ENCODE assay signal across 7 mouse cellular contexts in genomic region chr13:62685287-62685648, GRCm38 (mm10).
DNase-seq lines count a peak whose midpoint lies in the region; ATAC-seq and TF ChIP-seq lines count a peak whose summit lies in the region.
"Not testable (repeated sequence)": the region's sequence is repeated elsewhere in the genome, so short reads cannot be mapped to it uniquely, and the experiment has no call there.

No protein-coding gene starts in this region.

- H3K9ac ChIP-seq in forebrain, embryonic 13.5 days: peak overlapping the region; percentile 55; the same call in 1 of the 2 replicates
- peak overlapping the region; percentile 68; the same call in 1 of the 2 replicates for H3K9ac ChIP-seq in heart, embryonic 16.5 days (ENCODE audit: low read length)
- H3K9ac ChIP-seq in intestine, postnatal 0 days (ENCODE audit: low read depth, low read length): not testable (repeated sequence)
- H3K9ac ChIP-seq in limb, embryonic 15.5 days: 0 out of 2 replicates have a peak overlapping the region, but pooled peaks have one; percentile 31
- H3K9ac ChIP-seq in neural tube, embryonic 14.5 days (replicated peaks; ENCODE audit: low read depth, low read length): peak overlapping the region; percentile 21; the same call in 1 of the 2 replicates

- not testable (repeated sequence) for TF ChIP-seq CTCF in intestine, postnatal 0 days (IDR thresholded peaks at IDR 0.05; ENCODE audit: low read depth)

- not testable (repeated sequence) for H3K27ac ChIP-seq in forebrain, embryonic 13.5 days; heart, embryonic 16.5 days (ENCODE audit: low read length); intestine, postnatal 0 days (ENCODE audit: low read depth, low read length); limb, embryonic 15.5 days; neural tube, embryonic 14.5 days (ENCODE audit: low read depth, low read length)
- peak overlapping the region; percentile 29; the same call in 1 of the 2 replicates for H3K27ac ChIP-seq in macrophage

- H3K4me2 ChIP-seq in forebrain, embryonic 13.5 days: peak overlapping the region; percentile 51
- peak overlapping the region; percentile 64 for H3K4me2 ChIP-seq in heart, embryonic 16.5 days (ENCODE audit: low read depth, low read length)
- H3K4me2 ChIP-seq in intestine, postnatal 0 days (replicated peaks; ENCODE audit: low read depth): peak overlapping the region; percentile 66
- H3K4me2 ChIP-seq in limb, embryonic 15.5 days: peak overlapping the region; percentile 33
- H3K4me2 ChIP-seq in neural tube, embryonic 14.5 days (ENCODE audit: low read depth, low read length): peak overlapping the region; percentile 40; the same call in 1 of the 2 replicates

- peak overlapping the region; percentile 48 for H3K4me3 ChIP-seq in forebrain, embryonic 13.5 days
- peak overlapping the region; percentile 59 for H3K4me3 ChIP-seq in heart, embryonic 16.5 days (ENCODE audit: low read length)
- H3K4me3 ChIP-seq in intestine, postnatal 0 days (ENCODE audit: low read depth, low read length): peak overlapping the region; percentile 43
- peak overlapping the region; percentile 49 for H3K4me3 ChIP-seq in limb, embryonic 15.5 days
- H3K4me3 ChIP-seq in macrophage (ENCODE audit: inconsistent target): peak overlapping the region; percentile 41
- H3K4me3 ChIP-seq in neural tube, embryonic 14.5 days (ENCODE audit: low read depth, low read length): peak overlapping the region; percentile 38

- peaks cover 12% of the 10 kb centered on the region for H3K79me2 ChIP-seq in macrophage (ENCODE audit: inconsistent target)

- peak; percentile 1 for DNase-seq in cerebellum, adult 8-10 months

- H3K36me3 ChIP-seq in forebrain, embryonic 13.5 days (ENCODE audit: poor library complexity, severe bottlenecking); heart, embryonic 16.5 days (ENCODE audit: control insufficient read depth, insufficient read depth); intestine, postnatal 0 days (ENCODE audit: control insufficient read depth, insufficient read depth); limb, embryonic 15.5 days; macrophage (ENCODE audit: inconsistent target); neural tube, embryonic 14.5 days (ENCODE audit: control insufficient read depth, insufficient read depth, low read length): not testable (repeated sequence)

- H3K9me3 ChIP-seq in forebrain, embryonic 13.5 days (replicated peaks); heart, embryonic 16.5 days (replicated peaks; ENCODE audit: control insufficient read depth, low read length); intestine, postnatal 0 days (ENCODE audit: control insufficient read depth); limb, embryonic 15.5 days; neural tube, embryonic 14.5 days (ENCODE audit: control insufficient read depth, low read length): not testable (repeated sequence)

- ATAC-seq in forebrain, embryonic 13.5 days: peak; percentile 40; the same call in 1 of the 2 replicates
- not testable (repeated sequence) for ATAC-seq in heart, embryonic 16.5 days (replicated peaks; ENCODE audit: extremely low read depth, insufficient read depth, low FRiP score); limb, embryonic 15.5 days (ENCODE audit: insufficient number of reproducible peaks, low FRiP score, low TSS enrichment, low read depth)
- 0 out of 2 replicates have a peak, but pooled peaks have one; percentile 25 for ATAC-seq in intestine, postnatal 0 days
- peak; percentile 73 for ATAC-seq in neural tube, embryonic 14.5 days (ENCODE audit: low read depth)

- H3K27me3 ChIP-seq in forebrain, embryonic 13.5 days; heart, embryonic 16.5 days (ENCODE audit: control insufficient read depth, insufficient read depth, low read length); intestine, postnatal 0 days (replicated peaks; ENCODE audit: control insufficient read depth, insufficient read depth, low read length); limb, embryonic 15.5 days; neural tube, embryonic 14.5 days (ENCODE audit: control insufficient read depth, insufficient read depth, low read length): not testable (repeated sequence)

- H3K4me1 ChIP-seq in forebrain, embryonic 13.5 days; heart, embryonic 16.5 days (ENCODE audit: control insufficient read depth, insufficient read depth, low read length); intestine, postnatal 0 days (replicated peaks; ENCODE audit: control insufficient read depth, insufficient read depth, low read length); limb, embryonic 15.5 days; neural tube, embryonic 14.5 days (ENCODE audit: control insufficient read depth, insufficient read depth, low read length): not testable (repeated sequence)

- WGBS in forebrain, embryonic 13.5 days: 11% methylated on average over 4 of the region's 4 CpGs
- WGBS in heart, embryonic 16.5 days: 19% methylated on average over 4 of the region's 4 CpGs
- 30% methylated on average over 4 of the region's 4 CpGs for WGBS in intestine, postnatal 0 days
- WGBS in limb, embryonic 15.5 days: 26% methylated on average over 4 of the region's 4 CpGs
- 24% methylated on average over 4 of the region's 4 CpGs for WGBS in macrophage (ENCODE audit: missing documents)
- WGBS in neural tube, embryonic 14.5 days: 14% methylated on average over 4 of the region's 4 CpGs
